Mouse (Mus musculus): Measurements from ENCODE around the gene Parp3.

Gene Parp3

DNA sequence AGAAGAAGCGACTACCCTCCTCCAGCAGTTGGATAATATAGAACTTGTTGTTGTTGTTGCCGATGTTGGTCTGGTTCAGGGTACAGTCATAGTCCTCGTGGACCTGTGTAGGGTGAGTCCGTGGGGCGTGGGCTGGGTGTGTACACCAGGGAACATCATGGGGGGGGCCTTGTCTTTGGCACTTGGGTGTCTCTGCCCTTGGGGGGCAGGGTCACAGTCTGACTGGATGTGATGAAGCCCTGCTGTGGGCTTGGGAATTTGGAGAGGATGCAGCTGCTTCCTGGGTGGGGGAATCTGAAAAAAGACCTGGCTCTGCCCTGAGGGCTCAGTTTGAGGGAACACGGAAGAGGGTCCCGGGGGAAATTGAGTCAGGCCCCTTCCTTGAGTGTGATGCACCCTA, 1.7 kb downstream of the Parp3 start:
- no peak for DNase-seq (ENCODE audit: low read depth)

DNA sequence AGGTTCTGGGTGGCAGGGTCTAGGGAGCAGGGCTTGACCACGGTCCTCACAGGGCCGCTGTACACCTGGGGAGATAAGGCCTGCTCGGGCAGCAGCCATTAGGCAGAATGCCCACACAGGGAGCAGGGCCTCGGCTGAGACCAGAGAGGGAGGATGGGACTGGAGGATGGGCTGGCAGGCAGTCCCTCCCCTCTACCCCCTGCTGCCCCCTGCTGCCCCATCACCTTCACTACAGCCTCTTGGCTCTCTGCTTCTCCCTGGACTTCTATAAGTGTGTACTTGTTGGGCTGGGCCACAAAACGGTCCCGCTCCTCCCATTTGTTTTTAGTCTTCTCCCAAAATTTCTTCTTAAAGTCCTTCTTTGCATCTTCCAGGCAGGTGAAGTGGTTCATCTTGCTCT, 2.3 kb downstream of the Parp3 start:
- peak; percentile 77 for DNase-seq (ENCODE audit: low read depth)

DNA sequence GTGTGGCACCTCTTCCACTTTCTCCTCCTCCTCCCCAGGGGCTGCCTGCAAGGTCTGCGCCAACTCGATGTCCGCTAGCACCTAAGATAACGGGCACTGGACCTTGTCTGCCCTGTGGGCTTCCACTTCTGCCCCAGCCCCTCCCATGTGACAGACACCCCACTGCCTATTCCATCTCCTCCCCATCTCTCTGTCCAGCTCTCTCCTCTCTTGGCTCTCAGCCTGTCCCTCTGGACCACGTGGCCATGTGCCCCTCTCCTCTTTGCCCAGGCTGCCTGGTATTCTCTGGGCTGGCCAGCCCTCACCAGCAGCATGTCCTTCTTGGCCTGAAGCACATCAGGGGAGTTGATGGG, 3.0 kb downstream of the Parp3 start:
- DNase-seq (ENCODE audit: low read depth): no peak

DNA sequence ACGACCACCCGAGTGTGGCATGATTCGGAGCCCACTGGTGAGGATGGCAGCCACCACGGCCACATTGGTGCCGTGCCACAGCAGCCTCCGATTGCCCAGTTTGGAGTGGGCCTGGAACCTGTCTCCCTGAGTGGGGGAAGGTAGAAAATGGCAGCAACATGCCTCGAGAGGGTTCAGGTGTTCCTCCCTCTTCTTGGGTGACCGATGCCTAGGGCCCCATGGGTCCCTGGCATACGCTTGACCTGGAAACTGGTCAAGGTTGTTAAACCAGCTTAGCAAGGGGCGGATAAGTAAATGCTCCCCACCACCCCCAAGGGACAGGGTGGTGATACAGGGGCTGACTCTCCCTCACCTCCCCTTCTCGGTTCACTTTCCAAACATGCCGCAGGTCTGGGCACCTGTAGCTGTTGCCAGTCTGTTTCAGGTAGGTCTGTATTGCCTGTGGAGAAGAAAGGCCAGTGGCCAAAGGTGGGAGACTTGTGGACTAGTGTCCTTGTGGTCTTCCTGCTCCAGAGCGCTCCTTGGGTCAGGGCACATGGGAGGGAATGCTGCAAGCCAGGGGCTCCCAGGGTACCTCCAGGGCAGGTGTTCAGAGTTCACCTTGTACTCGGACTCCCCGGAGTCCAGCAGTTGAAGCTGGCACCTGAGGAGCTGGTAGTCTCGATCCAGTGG, 3.5 kb downstream of the Parp3 start:
- DNase-seq (ENCODE audit: low read depth): no peak

DNA sequence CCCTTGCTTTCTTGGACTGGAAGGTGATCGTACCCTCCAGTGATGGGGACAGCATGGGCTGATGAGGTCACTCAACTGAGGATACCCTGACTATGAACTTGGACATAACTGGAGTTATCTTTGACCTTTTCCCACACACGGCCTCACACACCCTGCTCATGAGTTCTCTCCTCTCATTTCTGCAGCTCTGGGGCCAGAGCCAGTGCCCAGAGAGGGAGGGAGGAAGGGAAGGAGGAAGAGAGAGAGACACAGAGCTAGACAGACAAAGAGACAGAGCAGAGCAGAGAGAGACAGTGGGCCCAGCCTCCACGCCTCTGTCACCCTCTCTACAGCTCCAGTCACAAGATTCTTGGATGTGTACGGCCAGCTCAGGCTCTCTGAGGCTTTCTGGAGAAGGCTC, 4.4 kb downstream of the Parp3 start:
- no peak for DNase-seq (ENCODE audit: low read depth)

DNA sequence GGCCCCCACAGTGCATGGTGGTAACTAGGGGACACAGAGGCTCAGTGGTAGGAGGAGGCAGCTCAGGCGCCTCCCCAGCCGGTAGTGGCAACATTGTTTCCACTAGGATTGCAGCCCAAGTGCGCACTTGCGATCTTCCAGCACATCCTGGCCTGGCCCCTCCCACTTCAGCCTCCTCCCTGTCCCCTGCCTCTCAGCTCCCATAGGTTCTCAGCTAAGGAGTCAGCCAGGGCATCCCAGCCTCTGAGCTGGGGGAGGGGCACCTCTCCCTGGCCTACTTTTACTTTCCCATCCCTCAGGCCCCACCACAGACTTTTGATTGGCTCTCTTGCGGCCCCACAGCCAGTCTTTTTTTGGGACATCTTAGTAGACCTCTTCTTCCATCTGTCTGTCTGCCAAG, 4.9 kb downstream of the Parp3 start:
- no peak for DNase-seq (ENCODE audit: low read depth)

DNA sequence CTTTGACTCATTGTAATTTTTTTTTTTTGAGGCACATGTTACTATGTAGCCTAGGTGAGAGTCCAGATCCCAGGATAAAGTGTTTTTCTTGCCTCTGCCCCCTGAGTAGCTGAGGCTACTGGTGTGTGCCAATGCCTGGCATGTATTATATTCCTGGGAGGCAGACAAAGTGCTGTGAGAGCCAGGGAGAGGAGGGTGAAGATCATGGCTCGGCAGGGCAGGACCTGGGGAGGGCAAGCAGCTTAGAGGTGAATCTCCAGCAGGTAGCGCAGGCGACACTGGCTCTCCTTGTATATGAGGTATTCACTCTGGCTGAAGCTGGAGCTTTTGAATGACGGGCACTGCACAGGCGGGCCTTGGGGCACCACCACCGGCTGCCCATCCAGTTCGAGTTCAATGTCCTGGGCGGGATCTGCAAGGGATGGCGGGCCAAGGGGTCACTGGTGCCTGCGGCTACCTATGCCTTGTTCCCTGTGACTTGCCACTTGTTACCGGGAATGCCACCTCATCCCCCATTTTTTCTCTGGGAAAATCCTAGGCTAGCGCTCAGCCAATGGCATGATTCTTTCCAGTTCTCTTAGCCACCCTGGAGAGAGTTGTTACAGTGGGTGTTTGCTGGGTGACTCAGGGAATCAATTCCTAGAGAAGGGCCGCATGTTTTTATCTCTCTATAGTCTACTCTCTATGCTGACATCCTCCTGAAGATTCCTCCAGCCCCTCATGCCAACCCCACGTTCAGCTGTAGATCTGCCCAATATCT, 5.6 kb downstream of the Parp3 start:
- no peak for DNase-seq (ENCODE audit: low read depth)

DNA sequence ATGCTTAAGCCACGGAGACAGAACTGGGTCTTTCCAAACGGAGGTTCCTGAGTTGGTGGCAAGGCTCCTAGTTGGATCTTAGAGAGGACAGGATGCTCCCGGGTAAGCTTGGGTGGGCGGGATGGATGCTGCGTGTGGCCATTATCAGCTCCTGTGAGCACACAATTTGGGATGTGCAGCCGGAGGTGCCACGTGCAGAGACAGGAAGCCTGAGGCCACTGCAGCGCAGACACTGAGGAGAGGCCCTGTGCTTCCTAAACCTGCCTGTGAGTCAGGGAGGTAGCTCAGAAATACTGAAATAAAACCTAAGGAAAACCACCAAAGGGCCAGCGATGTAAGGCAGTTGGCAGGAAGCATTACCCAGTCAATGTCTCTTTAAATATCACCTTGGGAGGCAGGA, 7.0 kb downstream of the Parp3 start:
- DNase-seq (ENCODE audit: low read depth): no peak

DNA sequence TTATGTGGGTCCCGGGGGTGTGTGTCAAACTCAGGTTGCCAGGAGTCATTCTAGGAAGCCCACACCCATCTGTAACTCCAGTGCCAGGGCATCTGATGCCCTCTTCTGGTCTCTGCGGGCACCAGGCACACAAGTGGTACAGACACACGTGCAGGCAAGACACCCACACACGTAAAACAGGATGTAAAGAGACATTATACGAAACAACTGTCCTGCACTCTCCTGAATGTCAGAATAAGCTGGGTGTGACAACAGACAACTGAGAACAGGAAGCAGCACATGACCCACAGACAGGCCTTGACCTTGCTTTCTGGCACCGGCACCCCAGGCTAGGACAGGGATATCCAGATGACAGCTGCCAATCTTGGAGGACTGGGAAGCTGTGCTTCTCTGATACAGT, 7.4 kb downstream of the Parp3 start:
- peak; percentile 33 for DNase-seq (ENCODE audit: low read depth)

DNA sequence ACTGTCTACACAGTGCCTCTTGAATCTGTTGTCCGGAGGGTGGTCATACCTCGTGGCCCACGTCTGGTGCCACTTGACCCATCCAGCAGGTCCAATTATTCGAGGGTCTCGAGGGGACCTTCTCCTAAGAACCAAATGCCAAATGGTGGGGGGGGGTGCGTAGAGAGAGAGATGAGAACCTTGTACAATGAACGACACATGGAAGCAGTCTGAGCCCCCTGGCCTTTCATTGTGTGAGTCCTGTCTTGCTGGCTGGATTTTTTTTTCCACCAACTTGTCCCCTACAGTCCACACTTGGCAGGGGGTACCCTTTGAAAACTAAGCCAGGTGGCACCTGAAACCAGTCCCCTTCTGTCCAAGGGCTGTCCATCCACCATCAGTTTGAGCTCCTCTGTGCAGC, 9.0 kb downstream of the Parp3 start:
- DNase-seq (ENCODE audit: low read depth): no peak

DNA sequence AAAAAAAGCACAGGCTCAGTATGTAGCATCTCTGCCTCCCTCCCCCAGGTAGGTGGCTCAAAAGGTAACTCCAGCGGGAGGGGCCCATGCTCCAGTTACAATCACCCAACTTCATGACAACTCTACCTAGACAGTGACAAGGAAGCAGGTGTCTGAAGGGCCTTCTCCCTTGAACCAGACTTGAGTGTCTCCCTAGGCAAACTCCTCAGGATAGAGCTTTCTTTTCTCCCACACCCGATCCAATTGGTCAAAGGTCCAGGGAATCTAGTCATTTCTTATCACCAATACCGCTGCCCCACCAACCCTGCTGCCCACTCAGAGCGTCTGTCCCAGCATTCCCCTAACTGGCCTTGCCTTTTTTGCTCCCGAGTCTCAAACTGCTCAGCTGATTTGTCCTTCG, 10.0 kb downstream of the Parp3 start:
- DNase-seq (ENCODE audit: low read depth): no peak

DNA sequence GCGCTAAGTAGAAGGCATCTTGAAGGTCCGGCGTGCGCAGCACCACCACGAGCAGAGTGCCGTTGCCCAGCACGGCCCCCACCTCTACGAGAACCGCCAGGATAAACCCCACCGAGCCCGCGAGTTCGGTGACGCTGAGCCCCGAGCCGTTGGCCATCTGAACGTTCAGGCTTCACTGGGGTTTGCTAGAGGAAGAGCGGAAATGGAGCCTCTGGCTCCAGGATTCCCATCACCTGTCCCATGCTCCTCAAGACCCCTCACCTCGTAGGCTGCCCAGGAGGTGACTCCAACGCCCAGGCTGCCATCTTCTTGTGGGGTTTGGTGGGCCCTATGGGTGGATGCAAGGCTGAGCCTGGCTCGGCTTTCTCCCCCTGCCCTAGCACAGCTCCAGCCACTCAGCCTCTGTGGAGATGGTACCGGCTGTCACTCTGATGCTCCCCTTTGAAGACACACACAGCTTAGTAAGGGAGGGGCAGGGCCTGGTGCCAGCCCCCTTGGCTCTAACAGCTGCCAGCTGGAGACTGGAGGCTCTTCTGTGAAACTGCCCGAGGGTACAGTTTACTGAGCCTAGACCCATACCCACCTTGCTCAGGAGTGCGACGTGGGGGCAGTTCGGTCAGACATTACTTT, 11.1 kb downstream of the Parp3 start, which contains the start of gene Gpr62:
Gpr62 (minus strand) TSS at position 368 of the 630 bp plus-strand sequence.
- no peak for DNase-seq (ENCODE audit: low read depth)

DNA sequence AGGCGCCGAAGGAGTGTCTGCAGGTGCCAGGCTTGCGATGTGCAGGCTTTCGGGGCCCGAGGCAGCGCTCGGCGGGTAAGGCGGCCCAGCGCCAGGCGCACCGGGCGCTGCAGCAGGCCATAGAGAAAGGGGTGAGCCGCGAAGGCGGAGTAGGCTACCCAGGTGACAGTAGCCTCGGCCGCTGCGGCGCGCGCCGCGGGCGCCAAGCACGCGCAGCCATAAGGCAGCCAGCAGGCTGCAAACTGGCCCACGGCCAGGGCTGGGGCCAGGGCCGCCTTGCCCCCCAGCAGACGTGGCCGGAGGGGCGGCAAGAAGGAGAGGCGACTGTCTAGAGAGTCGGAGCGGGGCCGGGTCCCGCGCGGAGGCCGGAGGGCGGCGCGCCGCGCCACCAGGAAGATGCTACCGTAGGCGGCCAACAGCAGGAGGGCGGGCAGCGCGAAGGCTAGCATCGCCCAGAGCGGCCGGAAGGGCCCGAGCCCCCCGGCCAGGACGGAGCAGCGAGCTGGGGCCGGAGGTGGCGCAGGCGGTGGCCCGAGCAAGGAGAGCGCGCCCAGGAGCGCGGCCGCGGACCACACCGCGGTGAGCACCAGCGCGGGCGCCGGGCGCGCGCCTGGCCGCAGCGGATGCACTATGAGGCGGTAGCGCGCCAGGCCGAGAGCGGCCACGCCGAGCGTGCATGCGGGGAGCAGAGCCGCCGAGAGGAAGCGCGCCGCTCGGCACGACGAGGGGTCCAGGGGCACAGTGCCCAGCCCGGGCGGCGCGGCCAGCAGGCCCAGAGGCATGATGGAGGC, 11.8 kb downstream of the Parp3 start:
- DNase-seq (ENCODE audit: low read depth): peak; percentile 33

DNA sequence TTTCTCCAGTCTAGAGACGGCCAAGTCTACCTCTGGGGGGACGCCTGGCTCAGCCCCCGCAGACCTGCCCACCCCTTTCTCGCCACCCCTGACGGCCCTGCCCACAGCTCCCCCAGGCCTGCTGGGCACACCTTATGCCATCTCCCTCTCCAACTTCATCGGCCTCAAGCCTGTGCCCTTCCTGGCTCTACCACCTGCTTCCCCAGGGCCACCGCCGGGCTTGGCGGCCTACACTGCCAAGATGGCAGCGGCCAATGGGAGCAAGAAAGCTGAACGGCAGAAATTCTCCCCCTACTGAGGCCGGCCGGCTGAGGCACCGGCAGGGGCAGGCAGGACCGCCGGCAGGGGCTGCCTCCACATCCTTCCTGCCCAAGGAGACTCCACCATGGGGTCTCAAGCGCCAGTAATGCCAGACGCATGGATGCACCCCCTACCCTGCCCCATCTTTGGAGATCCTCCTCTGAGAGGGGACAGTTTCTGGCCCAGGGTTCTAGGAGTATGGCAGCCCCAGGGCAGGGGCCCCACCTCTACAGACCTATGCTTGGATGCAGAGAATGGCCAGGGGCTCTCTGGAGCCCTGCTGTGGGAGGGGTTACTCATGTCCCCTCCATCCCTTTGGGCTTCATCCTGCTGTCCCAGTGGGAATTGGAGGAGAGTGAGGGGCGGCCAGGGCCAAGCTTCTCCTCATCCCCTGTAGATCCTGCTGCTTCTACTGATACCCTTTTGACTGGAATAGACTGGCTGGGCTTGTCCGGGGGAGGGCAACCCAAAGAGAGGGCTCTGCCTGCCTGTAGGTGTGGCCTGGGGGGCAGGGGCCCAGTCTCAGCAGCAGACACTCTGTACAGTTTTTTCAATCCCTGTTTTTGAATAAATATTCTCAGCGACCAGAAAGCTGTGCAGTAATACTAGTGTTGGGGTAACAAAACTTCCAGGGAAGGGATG, 13.4 kb downstream of the Parp3 start:
- DNase-seq (ENCODE audit: low read depth): no peak

DNA sequence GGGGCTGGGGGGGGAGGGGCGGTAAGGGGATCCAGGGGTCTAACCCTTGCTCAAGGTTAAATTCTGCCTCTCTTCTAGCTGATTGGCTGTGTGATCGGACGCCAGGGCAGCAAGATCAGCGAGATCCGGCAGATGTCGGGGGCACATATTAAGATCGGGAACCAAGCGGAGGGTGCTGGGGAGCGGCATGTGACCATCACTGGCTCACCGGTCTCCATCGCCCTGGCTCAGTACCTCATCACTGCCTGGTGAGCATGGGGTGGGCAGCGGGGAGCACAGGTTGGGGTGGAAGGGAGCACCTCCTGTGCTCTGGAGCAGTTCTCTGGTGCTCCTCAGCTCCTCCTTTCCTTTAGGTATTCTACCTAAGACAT, 14.3 kb downstream of the Parp3 start:
- DNase-seq (ENCODE audit: low read depth): no peak

DNA sequence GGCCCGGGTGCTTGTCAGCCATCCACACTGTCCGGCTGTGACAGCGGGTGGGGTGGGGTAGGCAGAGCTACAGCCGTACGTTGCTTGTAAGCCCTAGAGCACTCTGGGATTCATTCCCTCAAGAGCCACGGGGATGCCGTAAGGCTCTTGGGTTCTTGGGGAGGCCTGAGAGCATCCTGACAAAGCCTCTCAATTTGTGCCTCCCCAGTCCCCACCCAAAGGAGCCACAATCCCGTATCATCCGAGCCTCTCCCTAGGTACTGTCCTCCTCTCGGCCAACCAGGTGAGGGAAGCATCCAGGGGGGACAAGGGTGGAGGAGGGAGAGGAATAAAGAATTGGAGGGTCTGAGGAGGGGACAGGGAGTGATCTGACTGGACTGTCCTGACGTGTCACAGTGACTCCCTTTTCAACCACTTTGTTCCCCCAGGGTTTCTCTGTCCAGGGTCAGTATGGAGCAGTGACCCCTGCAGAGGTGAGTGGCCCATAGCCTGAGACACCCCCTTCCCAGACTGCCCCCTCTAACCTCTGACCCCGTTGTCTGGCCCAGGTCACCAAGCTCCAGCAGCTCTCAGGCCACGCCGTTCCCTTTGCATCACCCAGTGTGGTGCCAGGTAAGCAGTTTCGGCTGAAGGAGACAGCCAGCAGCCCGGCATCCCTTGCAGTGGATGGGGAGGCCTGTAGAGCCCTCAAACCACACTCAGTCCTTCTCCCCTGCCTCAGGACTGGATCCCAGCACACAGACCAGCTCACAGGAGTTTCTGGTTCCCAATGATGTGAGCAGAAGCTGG, 14.9 kb downstream of the Parp3 start:
- no peak for DNase-seq (ENCODE audit: low read depth)

DNA sequence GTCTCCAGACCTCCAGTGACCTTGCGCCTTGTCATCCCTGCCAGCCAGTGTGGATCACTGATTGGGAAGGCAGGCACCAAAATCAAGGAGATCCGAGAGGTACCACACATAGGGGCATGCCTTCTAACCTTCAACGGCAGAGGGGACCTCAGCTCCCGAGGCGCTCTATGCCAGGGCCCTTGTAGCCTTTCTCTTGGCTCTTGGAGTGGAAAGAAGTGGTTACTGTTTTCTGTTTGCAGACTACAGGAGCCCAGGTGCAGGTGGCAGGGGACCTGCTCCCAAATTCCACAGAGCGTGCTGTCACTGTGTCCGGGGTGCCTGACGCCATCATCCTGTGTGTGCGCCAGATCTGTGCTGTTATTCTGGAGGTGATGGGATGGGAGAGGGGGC, 15.7 kb downstream of the Parp3 start:
- DNase-seq (ENCODE audit: low read depth): no peak

DNA sequence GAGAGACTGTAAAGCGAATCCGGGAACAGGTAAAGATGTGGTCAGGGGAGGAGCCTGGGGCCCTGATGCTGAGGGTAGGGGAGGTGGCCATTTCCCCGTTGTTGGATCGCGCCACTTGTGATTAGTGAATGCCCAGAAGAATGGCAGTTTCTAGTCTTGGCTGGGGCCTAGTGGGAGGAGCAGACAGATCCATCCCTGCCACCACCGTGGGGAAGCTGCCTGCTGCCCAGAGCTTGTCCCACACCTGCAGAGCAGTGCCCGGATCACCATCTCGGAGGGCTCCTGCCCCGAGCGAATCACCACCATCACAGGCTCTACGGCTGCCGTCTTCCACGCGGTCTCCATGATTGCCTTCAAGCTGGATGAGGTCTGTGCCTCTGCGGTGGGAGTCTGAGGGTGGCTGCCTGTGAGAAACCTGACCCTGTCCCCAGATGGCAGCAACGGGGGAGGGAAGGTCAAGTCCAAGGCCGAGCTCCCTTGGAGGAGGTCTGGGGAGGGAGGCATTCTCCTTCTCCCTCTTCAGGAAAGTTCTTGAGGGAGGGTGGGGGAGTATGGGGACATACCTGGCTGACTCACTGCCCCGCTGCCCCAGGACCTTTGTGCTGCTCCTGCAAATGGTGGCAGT, 16.2 kb downstream of the Parp3 start:
- DNase-seq (ENCODE audit: low read depth): no peak

DNA sequence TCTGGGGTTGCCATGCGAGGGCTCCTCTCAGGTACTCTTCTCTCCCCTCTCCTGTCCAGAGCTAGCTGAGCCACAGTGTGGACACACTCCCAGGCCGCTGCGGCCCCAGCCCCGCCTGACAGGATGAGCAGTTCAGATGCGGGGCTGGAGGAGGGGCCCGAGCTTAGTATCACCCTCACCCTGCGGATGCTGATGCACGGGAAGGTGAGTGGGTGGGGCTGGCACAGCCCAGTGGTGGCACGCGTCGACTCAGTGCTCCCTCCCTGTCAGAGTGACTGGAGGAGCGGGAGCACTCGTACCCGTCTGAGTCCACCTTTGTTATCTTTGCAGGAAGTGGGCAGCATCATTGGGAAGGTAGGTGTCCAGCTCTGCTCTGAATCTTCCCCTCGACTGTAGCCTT, 16.8 kb downstream of the Parp3 start:
- no peak for DNase-seq (ENCODE audit: low read depth)

DNA sequence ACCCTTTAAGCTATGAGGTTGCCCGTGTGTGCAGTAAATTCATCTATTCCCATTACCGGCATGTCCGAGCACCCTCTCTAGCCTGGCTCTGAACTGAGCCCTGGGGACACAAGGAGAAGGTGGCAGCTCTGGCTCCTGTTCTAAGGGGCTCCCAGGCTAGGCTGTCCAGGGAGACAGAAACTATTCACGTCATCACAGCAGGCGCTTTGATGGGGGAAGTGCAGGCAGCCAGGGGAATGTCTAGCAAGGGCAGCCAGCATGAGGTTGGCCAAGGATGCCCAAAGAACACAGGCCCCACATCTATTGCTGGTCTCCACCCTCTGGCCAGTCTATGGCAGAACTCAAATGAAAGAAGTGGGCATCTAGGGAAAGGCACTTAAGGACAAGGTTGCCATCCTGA, 18.8 kb downstream of the Parp3 start:
- no peak for DNase-seq (ENCODE audit: low read depth)
